Mouse (Mus musculus): ENCODE data around the gene Vmn1r71. TPM values are rescaled to one million over a fixed set of nuclear protein-coding genes. Genes with fewer than 3 reads are reported as not detected.
"Not testable (repeated sequence)": the region's sequence is repeated elsewhere in the genome, so short reads cannot be mapped to it uniquely, and the experiment has no call there.

Gene Vmn1r71
- not detected for total RNA-seq (2021)
- long read RNA-seq, experiment 1: 0 reads
- long read RNA-seq, experiment 2: 0 reads

- no peak for DNase-seq
These were observed at the start of gene Vmn1r71 for GRCm38 (mm10) chr7:10754264-10754663. TSS of gene Vmn1r71 (minus strand) at chr7:10754364.

DNA sequence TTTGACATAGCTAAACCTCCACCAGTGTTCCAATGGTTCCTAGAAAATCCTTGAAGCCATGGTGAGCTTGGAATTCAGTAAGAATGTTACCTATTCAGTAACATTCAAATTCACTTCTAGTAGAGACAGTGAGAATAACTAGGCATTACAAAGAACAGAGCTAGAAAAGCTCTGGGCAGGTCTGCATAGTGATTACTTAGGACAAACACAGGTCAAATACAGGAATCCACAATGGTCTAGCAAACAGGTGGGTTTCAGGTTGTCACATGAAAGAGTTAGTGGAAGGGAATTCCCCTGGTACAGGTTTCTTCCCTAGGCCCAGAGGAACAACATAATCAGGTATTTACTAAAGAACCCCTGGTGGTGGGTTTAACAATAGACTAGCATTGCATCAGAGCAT, 3.4 kb upstream of the Vmn1r71 start:
- DNase-seq: not testable (repeated sequence)

Other genes with a start within 250 kb of the Vmn1r71 start
- not detected for gene Vmn1r68, start 195.9 kb downstream of the Vmn1r71 start, total RNA-seq (2021)
- not detected for gene Vmn1r69, start 140.7 kb downstream of the Vmn1r71 start, total RNA-seq (2021)
- not detected for gene Vmn1r70, start 122.8 kb downstream of the Vmn1r71 start, total RNA-seq (2021)
- not detected for gene Nlrp4b, start 66.6 kb downstream of the Vmn1r71 start, total RNA-seq (2021)
- gene Zscan4b, start 150.7 kb upstream of the Vmn1r71 start, total RNA-seq (2021): not detected

Measured in heart, adult 18-20 months (tissue).